Mouse (Mus musculus): ENCODE data around the gene Fto. TPM values are rescaled to one million over a fixed set of nuclear protein-coding genes. Genes with fewer than 3 reads are reported as not detected.

The Fto gene
- polyA plus RNA-seq, 1 experiment, result 11.9 TPM

- TF ChIP-seq CTCF (IDR thresholded peaks at IDR 0.05; ENCODE audit: extremely low read depth, insufficient read depth, insufficient read length, insufficient replicate concordance) (no peak), POLR2A (IDR thresholded peaks at IDR 0.05; ENCODE audit: low read depth, low read length) (no peak)
- DNase-seq (ENCODE audit: low read depth in 1 of 2, low spot score in 2 of 2), result no peak
- Histone ChIP-seq H3K27ac (ENCODE audit: insufficient read depth, low read length) (no peak overlapping the region), H3K27me3 (ENCODE audit: control insufficient read depth, insufficient read depth, low read length) (no peaks in the 10 kb centered on the region), H3K4me1 (ENCODE audit: control insufficient read depth, insufficient read depth, insufficient read length) (no peaks in the 10 kb centered on the region), H3K4me3 (ENCODE audit: extremely low read depth, insufficient read depth, insufficient read length) (no peak overlapping the region), H3K36me3 (ENCODE audit: control insufficient read depth, insufficient read depth, low read length) (no peaks in the 10 kb centered on the region; the same call in 1 of the 2 replicates)
- 95% methylated on average over 6 of the region's 6 CpGs for WGBS
These were observed 245.1 kb downstream of the Fto start for GRCm38 (mm10) chr8:91558408-91558807.

DNA sequence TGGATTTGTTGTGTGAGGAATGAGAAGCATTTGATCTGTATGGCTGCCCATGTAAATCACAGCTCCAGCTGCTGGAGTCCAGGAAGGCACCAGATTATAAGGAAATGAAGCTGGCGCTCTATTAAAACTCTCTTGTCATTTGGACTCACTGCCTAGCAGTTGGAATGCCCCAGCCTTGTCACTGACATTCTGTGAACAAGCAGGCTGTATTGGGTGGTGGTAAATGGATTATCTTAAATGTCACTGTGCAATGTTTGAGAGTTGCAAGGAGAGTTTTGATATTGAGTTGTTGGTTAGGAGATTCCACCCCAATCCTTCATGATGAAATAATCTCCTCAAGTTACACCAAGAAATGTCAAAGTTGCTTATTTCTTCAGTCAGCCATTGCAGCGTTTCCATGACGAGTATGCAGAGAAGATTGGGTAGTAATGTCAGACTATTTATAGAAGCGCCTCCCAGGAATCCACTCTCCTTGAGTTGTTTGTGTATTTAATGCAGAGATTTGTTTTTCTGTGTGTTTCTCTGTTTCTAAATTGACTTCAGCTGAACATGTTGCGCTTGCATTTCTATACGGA is 246.8 kb downstream of the Fto start:
- DNase-seq (ENCODE audit: low read depth in 1 of 2, low spot score in 2 of 2), result no peak
- Histone ChIP-seq H3K4me1 (ENCODE audit: control insufficient read depth, insufficient read depth, insufficient read length) (no peaks in the 10 kb centered on the region), H3K4me3 (ENCODE audit: extremely low read depth, insufficient read depth, insufficient read length) (no peak overlapping the region), H3K27ac (ENCODE audit: insufficient read depth, low read length) (no peak overlapping the region), H3K36me3 (ENCODE audit: control insufficient read depth, insufficient read depth, low read length) (no peaks in the 10 kb centered on the region; the same call in 1 of the 2 replicates), H3K27me3 (ENCODE audit: control insufficient read depth, insufficient read depth, low read length) (no peaks in the 10 kb centered on the region)
- TF ChIP-seq POLR2A (IDR thresholded peaks at IDR 0.05; ENCODE audit: low read depth, low read length), result no peak
- TF ChIP-seq CTCF (IDR thresholded peaks at IDR 0.05; ENCODE audit: extremely low read depth, insufficient read depth, insufficient read length, insufficient replicate concordance), result no peak
- 93% methylated on average over 6 of the region's 6 CpGs for WGBS

DNA sequence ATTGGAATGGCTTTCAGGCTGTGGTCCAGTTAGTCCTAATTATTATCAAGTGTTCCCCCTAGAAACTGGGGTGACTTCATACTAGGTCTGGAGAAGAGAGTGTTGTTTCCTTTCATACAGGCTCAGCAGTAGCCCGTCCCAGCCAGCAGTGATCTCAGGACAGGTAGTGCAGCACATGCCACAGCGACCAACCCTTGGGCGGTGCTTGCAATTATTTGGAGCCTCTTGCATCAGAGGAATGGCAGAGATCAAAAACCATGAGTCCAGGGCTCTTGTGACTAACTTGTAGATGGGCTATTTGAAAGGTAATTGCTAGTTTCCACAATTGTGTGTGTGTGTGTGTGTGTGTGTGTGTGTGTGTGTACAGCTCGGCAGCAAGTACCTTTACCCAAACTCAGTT is 247.9 kb downstream of the Fto start:
- 94% methylated on average over 4 of the region's 4 CpGs for WGBS
- DNase-seq (ENCODE audit: low read depth in 1 of 2, low spot score in 2 of 2), result no peak
- no peaks in the 10 kb centered on the region for H3K27me3 ChIP-seq (ENCODE audit: control insufficient read depth, insufficient read depth, low read length)
- H3K4me1 ChIP-seq (ENCODE audit: control insufficient read depth, insufficient read depth, insufficient read length), result no peaks in the 10 kb centered on the region
- no peak overlapping the region for H3K4me3 ChIP-seq (ENCODE audit: extremely low read depth, insufficient read depth, insufficient read length)
- H3K27ac ChIP-seq (ENCODE audit: insufficient read depth, low read length), result no peak overlapping the region
- TF ChIP-seq POLR2A (IDR thresholded peaks at IDR 0.05; ENCODE audit: low read depth, low read length) (no peak), CTCF (IDR thresholded peaks at IDR 0.05; ENCODE audit: extremely low read depth, insufficient read depth, insufficient read length, insufficient replicate concordance) (no peak)
- no peaks in the 10 kb centered on the region; the same call in 1 of the 2 replicates for H3K36me3 ChIP-seq (ENCODE audit: control insufficient read depth, insufficient read depth, low read length)

- no peaks in the 10 kb centered on the region for H3K27me3 ChIP-seq (ENCODE audit: control insufficient read depth, insufficient read depth, low read length)
- H3K4me1 ChIP-seq (ENCODE audit: control insufficient read depth, insufficient read depth, insufficient read length), result no peaks in the 10 kb centered on the region
- H3K4me3 ChIP-seq (ENCODE audit: extremely low read depth, insufficient read depth, insufficient read length), result no peak overlapping the region
- 87% methylated on average over 7 of the region's 7 CpGs for WGBS
- H3K36me3 ChIP-seq (ENCODE audit: control insufficient read depth, insufficient read depth, low read length), result no peaks in the 10 kb centered on the region; the same call in 1 of the 2 replicates
- no peak for TF ChIP-seq CTCF (IDR thresholded peaks at IDR 0.05; ENCODE audit: extremely low read depth, insufficient read depth, insufficient read length, insufficient replicate concordance)
- no peak for TF ChIP-seq POLR2A (IDR thresholded peaks at IDR 0.05; ENCODE audit: low read depth, low read length)
- no peak overlapping the region for H3K27ac ChIP-seq (ENCODE audit: insufficient read depth, low read length)
- DNase-seq (ENCODE audit: low read depth in 1 of 2, low spot score in 2 of 2), result no peak
These were observed 249.3 kb downstream of the Fto start for GRCm38 (mm10) chr8:91562600-91562999.

DNA sequence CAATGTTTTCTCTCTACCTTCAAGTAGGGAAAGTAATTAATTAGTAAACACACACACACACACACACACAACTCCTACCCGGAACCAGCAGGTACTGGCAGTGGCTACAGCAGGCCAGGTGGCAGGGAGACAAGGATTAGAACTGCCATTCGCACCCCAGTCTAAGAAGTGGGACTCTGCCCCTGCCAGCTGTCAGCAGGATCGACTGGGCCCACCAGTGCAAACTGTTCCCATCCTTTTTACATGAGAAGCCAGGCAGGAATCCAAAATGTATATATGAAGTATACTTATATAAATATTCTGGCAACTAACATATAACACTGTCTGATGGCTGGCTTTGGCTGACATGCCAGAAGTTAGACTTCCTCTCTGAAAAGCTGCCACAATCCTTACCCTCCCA is 250.0 kb downstream of the Fto start:
- 97% methylated on average over 3 of the region's 3 CpGs for WGBS
- Histone ChIP-seq H3K27ac (ENCODE audit: insufficient read depth, low read length) (no peak overlapping the region), H3K4me3 (ENCODE audit: extremely low read depth, insufficient read depth, insufficient read length) (no peak overlapping the region), H3K4me1 (ENCODE audit: control insufficient read depth, insufficient read depth, insufficient read length) (no peaks in the 10 kb centered on the region), H3K27me3 (ENCODE audit: control insufficient read depth, insufficient read depth, low read length) (no peaks in the 10 kb centered on the region), H3K36me3 (ENCODE audit: control insufficient read depth, insufficient read depth, low read length) (no peaks in the 10 kb centered on the region; the same call in 1 of the 2 replicates)
- TF ChIP-seq POLR2A (IDR thresholded peaks at IDR 0.05; ENCODE audit: low read depth, low read length), result no peak
- no peak for TF ChIP-seq CTCF (IDR thresholded peaks at IDR 0.05; ENCODE audit: extremely low read depth, insufficient read depth, insufficient read length, insufficient replicate concordance)
- no peak for DNase-seq (ENCODE audit: low read depth in 1 of 2, low spot score in 2 of 2)

GRCm38 (mm10) chr8:91565869-91566502 is 252.7 kb downstream of the Fto start:
- H3K27ac ChIP-seq (ENCODE audit: insufficient read depth, low read length), result no peak overlapping the region
- H3K27me3 ChIP-seq (ENCODE audit: control insufficient read depth, insufficient read depth, low read length), result no peaks in the 10 kb centered on the region
- DNase-seq (ENCODE audit: low read depth in 1 of 2, low spot score in 2 of 2), result no peak
- TF ChIP-seq CTCF (IDR thresholded peaks at IDR 0.05; ENCODE audit: extremely low read depth, insufficient read depth, insufficient read length, insufficient replicate concordance), result no peak
- TF ChIP-seq POLR2A (IDR thresholded peaks at IDR 0.05; ENCODE audit: low read depth, low read length), result no peak
- H3K4me1 ChIP-seq (ENCODE audit: control insufficient read depth, insufficient read depth, insufficient read length), result no peaks in the 10 kb centered on the region
- no peak overlapping the region for H3K4me3 ChIP-seq (ENCODE audit: extremely low read depth, insufficient read depth, insufficient read length)
- no peaks in the 10 kb centered on the region for H3K36me3 ChIP-seq (ENCODE audit: control insufficient read depth, insufficient read depth, low read length)
- 66% methylated on average over 12 of the region's 12 CpGs for WGBS

DNA sequence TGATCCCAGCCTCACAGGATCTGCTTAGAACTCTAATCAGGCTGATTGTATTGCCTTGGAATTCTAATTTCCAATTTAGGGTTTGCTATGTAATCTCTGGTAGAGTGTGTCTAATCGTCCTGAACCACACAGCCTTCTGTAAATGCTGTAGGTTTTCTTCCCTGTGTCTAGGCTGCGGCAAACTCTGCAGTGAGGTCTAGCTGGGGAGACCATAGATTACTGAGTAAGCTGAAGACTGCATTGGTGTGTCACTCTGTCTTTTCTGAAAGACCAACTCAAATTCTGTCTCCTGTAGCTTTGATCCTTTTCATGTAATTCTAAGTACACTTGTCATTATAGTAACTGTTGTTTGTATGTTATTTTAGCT is 253.2 kb downstream of the Fto start:
- Histone ChIP-seq H3K4me3 (ENCODE audit: extremely low read depth, insufficient read depth, insufficient read length) (no peak overlapping the region), H3K36me3 (ENCODE audit: control insufficient read depth, insufficient read depth, low read length) (no peaks in the 10 kb centered on the region), H3K27ac (ENCODE audit: insufficient read depth, low read length) (no peak overlapping the region), H3K27me3 (ENCODE audit: control insufficient read depth, insufficient read depth, low read length) (no peaks in the 10 kb centered on the region), H3K4me1 (ENCODE audit: control insufficient read depth, insufficient read depth, insufficient read length) (no peaks in the 10 kb centered on the region)
- TF ChIP-seq CTCF (IDR thresholded peaks at IDR 0.05; ENCODE audit: extremely low read depth, insufficient read depth, insufficient read length, insufficient replicate concordance), result no peak
- TF ChIP-seq POLR2A (IDR thresholded peaks at IDR 0.05; ENCODE audit: low read depth, low read length), result no peak
- DNase-seq (ENCODE audit: low read depth in 1 of 2, low spot score in 2 of 2), result no peak
- 88% methylated on average over 2 of the region's 2 CpGs for WGBS
